Mouse (Mus musculus): ENCODE measurements around the gene Prkag1.

DNA sequence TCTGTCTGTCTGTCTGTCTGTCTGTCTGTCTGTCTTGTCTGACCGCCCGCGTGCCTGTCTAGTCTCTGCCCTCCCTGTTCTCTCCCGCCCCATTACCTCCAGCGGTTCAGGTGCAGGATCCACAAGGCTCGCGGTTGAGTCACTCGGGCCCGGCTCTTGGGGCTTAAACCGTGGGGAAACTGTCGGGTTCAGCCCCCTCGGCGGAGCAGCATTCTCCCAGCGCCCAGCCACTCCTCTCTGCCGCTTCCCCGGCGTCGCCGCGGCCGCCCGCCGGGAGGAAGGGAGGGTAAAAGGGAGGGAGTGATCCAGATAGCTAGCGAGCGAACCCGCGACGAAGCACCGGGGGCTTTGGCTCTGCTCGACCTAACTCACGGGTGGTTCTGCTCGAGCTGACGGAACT, 53.6 kb downstream of the Prkag1 start, which contains the start of gene Wnt10b:
- TF ChIP-seq CTCF (IDR thresholded peaks at IDR 0.05; ENCODE audit: insufficient read depth, low read depth, low read length) (no peak), POLR2A (IDR thresholded peaks at IDR 0.05; ENCODE audit: insufficient read depth, low read depth, low read length) (no peak)

Data from olfactory bulb, adult 2 months (tissue).